Mouse (Mus musculus) cerebellum, postnatal 4 days (tissue): Measurements from ENCODE around the gene Sgip1.

Source experiments
- DNase-seq, 2 experiments: peaks; one replicate each; pipeline ENCODE4 v3.0.0; 2022; ENCODE audit warnings: low spot score in 2 of 2, mixed read lengths in 1 of 2

The Sgip1 gene

GRCm38 (mm10) chr4:102976290-102977275, 235.5 kb downstream of the Sgip1 start:
- no peak for DNase-seq

GRCm38 (mm10) chr4:102977778-102978321, 236.8 kb downstream of the Sgip1 start:
- DNase-seq = no peak

GRCm38 (mm10) chr4:102978440-102978839, 237.3 kb downstream of the Sgip1 start, which contains the start of gene Tctex1d1:
Gene Tctex1d1 (plus strand): TSS chr4:102978606.
- peak in 1 of 2 experiments; percentile 31 for DNase-seq

GRCm38 (mm10) chr4:102979385-102979784, 238.3 kb downstream of the Sgip1 start:
- DNase-seq = no peak

GRCm38 (mm10) chr4:102981709-102982108, 240.6 kb downstream of the Sgip1 start:
- DNase-seq = no peak

- no peak for DNase-seq
These were observed 245.1 kb downstream of the Sgip1 start for GRCm38 (mm10) chr4:102986173-102986572.

- peak in 1 of 2 experiments; percentile 46 for DNase-seq
These were observed 245.8 kb downstream of the Sgip1 start for GRCm38 (mm10) chr4:102986917-102987316.

- DNase-seq = no peak
These were observed 246.2 kb downstream of the Sgip1 start for GRCm38 (mm10) chr4:102987325-102987724.

GRCm38 (mm10) chr4:102987756-102988155, 246.7 kb downstream of the Sgip1 start:
- no peak for DNase-seq

- DNase-seq = no peak
These were observed 247.4 kb downstream of the Sgip1 start for GRCm38 (mm10) chr4:102988526-102988925.

GRCm38 (mm10) chr4:102989391-102989790, 248.3 kb downstream of the Sgip1 start:
- no peak for DNase-seq

- no peak for DNase-seq
These were observed 248.9 kb downstream of the Sgip1 start for GRCm38 (mm10) chr4:102990016-102990415.

GRCm38 (mm10) chr4:102990595-102991340, 249.7 kb downstream of the Sgip1 start:
- no peak for DNase-seq

GRCm38 (mm10) chr4:102991685-102992084, 250.6 kb downstream of the Sgip1 start:
- no peak for DNase-seq

- no peak for DNase-seq
These were observed 263.6 kb downstream of the Sgip1 start for GRCm38 (mm10) chr4:103004681-103005080.

- DNase-seq = no peak
These were observed 264.3 kb downstream of the Sgip1 start for GRCm38 (mm10) chr4:103005190-103005945.

GRCm38 (mm10) chr4:103006266-103006665, 265.2 kb downstream of the Sgip1 start:
- DNase-seq = no peak

- DNase-seq = no peak
These were observed 265.9 kb downstream of the Sgip1 start for GRCm38 (mm10) chr4:103006943-103007418.

- DNase-seq = no peak
These were observed 269.6 kb downstream of the Sgip1 start for GRCm38 (mm10) chr4:103010734-103011133.

- DNase-seq = no peak
These were observed 270.7 kb downstream of the Sgip1 start for GRCm38 (mm10) chr4:103011823-103012222.

- no peak for DNase-seq
These were observed 272.4 kb downstream of the Sgip1 start for GRCm38 (mm10) chr4:103013490-103013889.
